Mouse (Mus musculus) liver, embryonic 13.5 days (tissue): ENCODE results near the gene Gjb1. TPM values are rescaled to one million over a fixed set of nuclear protein-coding genes. Genes with fewer than 3 reads are reported as not detected.

ENCODE experiments used
- ATAC-seq: fragments of 200-750 bp; cut with Nextera tagmentation; 2 replicates; pipeline ENCODE4 v1.8.0; 2017; ENCODE audit warnings: low read depth, mild to moderate bottlenecking, moderate number of reproducible peaks, moderate library complexity
- DNase-seq: peaks from one replicate; pipeline ENCODE4 v3.0.0; 2022
- H3K27ac ChIP-seq: fragments of 300-500 bp; sonication (generic); 2 replicates; pipeline ENCODE4 v1.5.1; 2015; ENCODE audit warnings: moderate library complexity, mild to moderate bottlenecking, inconsistent platforms
- H3K27me3 ChIP-seq: fragments of 300-500 bp; sonication (generic); 2 replicates; pipeline ENCODE4 v1.6.1; 2015; ENCODE audit warnings: mild to moderate bottlenecking, inconsistent platforms
- H3K36me3 ChIP-seq: fragments of 300-500 bp; sonication (generic); 2 replicates; pipeline ENCODE4 v1.6.1; 2015; ENCODE audit warnings: mild to moderate bottlenecking, inconsistent platforms
- H3K4me1 ChIP-seq: fragments of 300-500 bp; sonication (generic); replicated peaks from 2 replicates; pipeline ENCODE4 v1.6.1; 2015; ENCODE audit warnings: inconsistent platforms
- H3K4me2 ChIP-seq: fragments of 300-500 bp; sonication (generic); 2 replicates; pipeline ENCODE4 v1.6.1; 2015; ENCODE audit warnings: inconsistent platforms, mild to moderate bottlenecking, moderate library complexity
- H3K4me3 ChIP-seq: fragments of 300-500 bp; sonication (generic); replicated peaks from 2 replicates; pipeline ENCODE4 v1.5.1; 2015; ENCODE audit warnings: mild to moderate bottlenecking, inconsistent platforms
- H3K9ac ChIP-seq: fragments of 300-500 bp; sonication (generic); 2 replicates; pipeline ENCODE4 v1.6.1; 2015; ENCODE audit warnings: mild to moderate bottlenecking, inconsistent platforms
- H3K9me3 ChIP-seq: fragments of 300-500 bp; sonication (generic); replicated peaks from 2 replicates; pipeline ENCODE4 v1.6.1; 2016; ENCODE audit warnings: inconsistent platforms
- WGBS: fragments of 180-500 bp; shearing (Covaris S2); methylation state at CpG from one replicate; pipeline ENCODE4 v1.1.7; 2015; ENCODE audit not compliant: insufficient replicate concordance; 5-methylcytosine and 5-hydroxymethylcytosine counted together
- polyA plus RNA-seq: library from polyadenylated mRNA; unstranded; fragments of >200 nt; fragmentation: Nextera tagmentation; extraction: Ambion mirVana; gene quantifications from 2 replicates; pipeline ENCODE4 v1.2.1, GENCODE M21; 2015

Gene Gjb1
- polyA plus RNA-seq, 1 experiment from 2014 or later = 50.0 TPM

- 56% methylated on average over 7 of the region's 7 CpGs for WGBS
- Histone ChIP-seq H3K36me3 (no peaks in the 10 kb centered on the region), H3K9ac (no peak overlapping the region), H3K27ac (no peak overlapping the region), H3K9me3 (no peaks in the 10 kb centered on the region), H3K4me2 (no peak overlapping the region), H3K4me3 (no peak overlapping the region), H3K4me1 (no peaks in the 10 kb centered on the region), H3K27me3 (no peaks in the 10 kb centered on the region)
- ATAC-seq (no peak), DNase-seq (no peak)
Measured at GRCm38 (mm10) chrX:101369001-101369400, 7.2 kb upstream of the Gjb1 start.

- no peak overlapping the region for H3K4me3 ChIP-seq
- DNase-seq (no peak), ATAC-seq (no peak)
- 56% methylated on average over 3 of the region's 3 CpGs for WGBS
- no peaks in the 10 kb centered on the region for H3K36me3 ChIP-seq
- no peaks in the 10 kb centered on the region for H3K9me3 ChIP-seq
- no peak overlapping the region for H3K27ac ChIP-seq
- H3K4me1 ChIP-seq = no peaks in the 10 kb centered on the region
- H3K4me2 ChIP-seq = no peak overlapping the region
- no peak overlapping the region for H3K9ac ChIP-seq
- no peaks in the 10 kb centered on the region; the same call in 1 of the 2 replicates for H3K27me3 ChIP-seq
Measured at GRCm38 (mm10) chrX:101370573-101370972, 5.6 kb upstream of the Gjb1 start.

DNA sequence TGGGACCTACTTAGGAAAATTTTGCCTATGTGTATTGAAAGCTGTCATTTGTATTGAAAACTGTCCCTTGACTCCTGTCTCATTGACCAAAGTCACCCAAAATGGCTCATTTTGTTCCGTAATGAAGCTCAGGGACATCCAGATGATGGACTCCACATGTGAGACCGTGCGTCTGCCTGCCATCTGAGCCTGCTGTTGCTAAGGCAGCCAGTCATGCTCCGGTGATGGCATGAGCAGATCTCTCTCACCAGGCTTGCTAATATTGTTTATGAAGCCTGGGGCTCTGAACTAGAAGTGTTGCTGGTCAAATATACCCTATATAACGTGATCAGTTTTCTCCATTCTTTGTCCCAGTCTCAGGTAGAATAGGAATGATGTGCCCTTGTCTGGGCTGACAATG is 3.2 kb upstream of the Gjb1 start:
- Histone ChIP-seq H3K4me3 (no peak overlapping the region), H3K36me3 (no peaks in the 10 kb centered on the region), H3K9me3 (no peaks in the 10 kb centered on the region), H3K27me3 (no peaks in the 10 kb centered on the region; the same call in 1 of the 2 replicates), H3K9ac (no peak overlapping the region), H3K4me1 (no peaks in the 10 kb centered on the region), H3K4me2 (no peak overlapping the region), H3K27ac (no peak overlapping the region)
- no peak for DNase-seq
- 64% methylated on average over 5 of the region's 5 CpGs for WGBS
- no peak for ATAC-seq

DNA sequence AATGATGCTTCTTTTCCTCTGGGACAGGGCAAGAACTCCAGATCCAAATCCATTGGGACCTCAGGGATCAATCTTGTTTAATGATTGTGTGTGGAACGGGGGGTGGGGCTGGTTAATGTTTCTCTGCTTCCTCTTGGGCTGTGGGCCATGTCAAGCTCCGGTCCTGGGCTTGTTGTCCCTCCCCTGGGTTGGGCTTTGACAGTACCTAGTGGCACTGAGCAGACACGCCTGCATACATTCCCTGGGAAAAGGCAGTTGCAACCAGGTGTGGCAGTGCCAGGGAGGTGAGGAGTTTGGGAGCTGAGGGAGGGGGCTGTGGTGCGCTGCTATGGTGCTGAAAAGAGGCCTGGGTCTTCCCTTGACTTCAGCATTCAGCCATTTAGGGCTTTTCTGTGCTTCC is 898 bp downstream of the Gjb1 start:
- peak overlapping the region; percentile 30 for H3K4me3 ChIP-seq
- no peak for DNase-seq

GRCm38 (mm10) chrX:101379744-101380143 is 3.6 kb downstream of the Gjb1 start:
- Histone ChIP-seq H3K36me3 (no peaks in the 10 kb centered on the region), H3K4me1 (peaks cover 6% of the 10 kb centered on the region; the same call in 1 of the 2 replicates), H3K9ac (no peak overlapping the region), H3K4me3 (no peak overlapping the region), H3K27me3 (peaks cover 29% of the 10 kb centered on the region), H3K9me3 (no peaks in the 10 kb centered on the region), H3K27ac (no peak overlapping the region), H3K4me2 (no peak overlapping the region)
- DNase-seq (no peak), ATAC-seq (no peak)
- 38% methylated on average over 1 of the region's 1 CpGs for WGBS

More for the DNA sequence above, 898 bp downstream of the Gjb1 start:
- H3K27me3 ChIP-seq = peaks cover 3% of the 10 kb centered on the region
- whole genome bisulfite sequencing = 40% methylated on average over 4 of the region's 4 CpGs
- H3K36me3 ChIP-seq = no peaks in the 10 kb centered on the region
- no peak overlapping the region for H3K27ac ChIP-seq
- H3K4me1 ChIP-seq = no peaks in the 10 kb centered on the region
- peak; percentile 70 for ATAC-seq
- no peaks in the 10 kb centered on the region for H3K9me3 ChIP-seq
- no peak overlapping the region for H3K4me2 ChIP-seq
- H3K9ac ChIP-seq = no peak overlapping the region

- Histone ChIP-seq H3K4me1 (peaks cover 6% of the 10 kb centered on the region; the same call in 1 of the 2 replicates), H3K9ac (no peak overlapping the region), H3K27me3 (peaks cover 52% of the 10 kb centered on the region), H3K4me2 (no peak overlapping the region), H3K9me3 (no peaks in the 10 kb centered on the region), H3K4me3 (no peak overlapping the region), H3K36me3 (no peaks in the 10 kb centered on the region), H3K27ac (no peak overlapping the region)
- 33% methylated on average over 18 of the region's 18 CpGs for WGBS
- DNase-seq (no peak), ATAC-seq (no peak)
Measured at GRCm38 (mm10) chrX:101383455-101383854, 7.3 kb downstream of the Gjb1 start.

- ATAC-seq (no peak), DNase-seq (no peak)
- no peaks in the 10 kb centered on the region for H3K36me3 ChIP-seq
- no peaks in the 10 kb centered on the region for H3K9me3 ChIP-seq
- H3K4me1 ChIP-seq = peaks cover 6% of the 10 kb centered on the region; the same call in 1 of the 2 replicates
- no peak overlapping the region for H3K4me3 ChIP-seq
- H3K9ac ChIP-seq = no peak overlapping the region
- no peak overlapping the region for H3K27ac ChIP-seq
- peaks cover 52% of the 10 kb centered on the region for H3K27me3 ChIP-seq
- WGBS = 18% methylated on average over 32 of the region's 32 CpGs
- no peak overlapping the region for H3K4me2 ChIP-seq
Measured at GRCm38 (mm10) chrX:101384439-101385137, 8.4 kb downstream of the Gjb1 start.

GRCm38 (mm10) chrX:101386222-101386621 is 10.0 kb downstream of the Gjb1 start:
- Histone ChIP-seq H3K9me3 (no peaks in the 10 kb centered on the region), H3K4me2 (no peak overlapping the region), H3K4me3 (no peak overlapping the region), H3K27ac (no peak overlapping the region), H3K36me3 (no peaks in the 10 kb centered on the region), H3K9ac (no peak overlapping the region), H3K27me3 (peaks cover 52% of the 10 kb centered on the region), H3K4me1 (peaks cover 6% of the 10 kb centered on the region; the same call in 1 of the 2 replicates)
- no peak for DNase-seq
- ATAC-seq = peak; percentile 58
- 31% methylated on average over 4 of the region's 4 CpGs for WGBS

GRCm38 (mm10) chrX:101388866-101389537 is 12.8 kb downstream of the Gjb1 start:
- no peak for ATAC-seq
- H3K9ac ChIP-seq = no peak overlapping the region

DNA sequence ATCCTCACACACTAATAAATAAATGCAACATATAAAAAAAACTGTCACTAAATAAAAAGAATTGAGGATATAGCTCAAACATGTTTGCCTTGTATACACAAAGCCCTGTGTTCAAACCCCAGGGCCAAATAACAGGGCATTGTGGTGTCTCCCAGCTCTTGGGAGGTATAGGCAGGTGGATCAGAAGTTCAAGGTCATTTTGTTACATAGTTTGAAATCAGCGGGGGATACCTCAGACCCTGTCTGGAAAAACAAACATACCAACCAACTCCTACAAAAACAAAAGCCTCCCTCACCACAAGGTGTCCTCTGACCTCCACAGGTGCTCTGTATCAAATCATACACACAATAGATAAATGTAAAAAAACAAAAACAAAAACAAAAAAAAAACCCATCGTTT is 18.2 kb downstream of the Gjb1 start:
- H3K9me3 ChIP-seq = no peaks in the 10 kb centered on the region
- no peaks in the 10 kb centered on the region for H3K36me3 ChIP-seq
- no peak overlapping the region for H3K4me2 ChIP-seq
- 45% methylated on average over 2 of the region's 2 CpGs for WGBS
- peaks cover 28% of the 10 kb centered on the region for H3K27me3 ChIP-seq
- H3K4me3 ChIP-seq = no peak overlapping the region
- H3K9ac ChIP-seq = no peak overlapping the region
- no peak overlapping the region for H3K27ac ChIP-seq
- ATAC-seq (no peak), DNase-seq (no peak)
- H3K4me1 ChIP-seq = no peaks in the 10 kb centered on the region

More at GRCm38 (mm10) chrX:101388866-101389537, 12.8 kb downstream of the Gjb1 start:
- Histone ChIP-seq H3K27me3 (peaks cover 30% of the 10 kb centered on the region), H3K4me2 (no peak overlapping the region), H3K4me3 (no peak overlapping the region), H3K36me3 (no peaks in the 10 kb centered on the region), H3K27ac (no peak overlapping the region), H3K9me3 (no peaks in the 10 kb centered on the region), H3K4me1 (peaks cover 5% of the 10 kb centered on the region; the same call in 1 of the 2 replicates)
- 57% methylated on average over 5 of the region's 5 CpGs for WGBS
- DNase-seq = no peak

DNA sequence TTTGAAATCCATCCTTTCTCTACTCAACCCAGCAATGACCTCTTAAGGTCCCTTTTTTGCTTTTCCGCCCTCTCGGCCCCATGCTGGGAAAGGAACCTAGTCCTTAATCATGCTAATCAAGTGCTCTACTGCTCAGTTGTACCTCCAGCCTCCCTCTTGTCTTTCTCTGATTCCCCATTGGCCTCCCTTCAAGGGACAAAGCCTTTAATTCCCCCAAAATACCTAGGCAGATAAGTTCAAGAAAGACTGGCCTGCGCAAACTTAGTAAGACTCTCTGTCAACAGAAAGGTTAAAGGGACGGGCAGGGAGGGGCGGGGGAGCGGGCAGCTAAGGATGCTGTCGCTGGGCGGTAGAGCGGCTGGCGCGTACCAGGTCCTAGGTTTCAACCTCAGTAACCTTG is 20.3 kb downstream of the Gjb1 start:
- Histone ChIP-seq H3K27ac (no peak overlapping the region), H3K9ac (no peak overlapping the region), H3K36me3 (no peaks in the 10 kb centered on the region), H3K27me3 (peaks cover 28% of the 10 kb centered on the region), H3K4me1 (no peaks in the 10 kb centered on the region), H3K9me3 (no peaks in the 10 kb centered on the region), H3K4me2 (no peak overlapping the region), H3K4me3 (no peak overlapping the region)
- no peak for ATAC-seq
- WGBS = 36% methylated on average over 11 of the region's 11 CpGs
- no peak for DNase-seq
